Mouse (Mus musculus): ENCODE measurements around the gene Schip1.

- TF ChIP-seq CTCF (IDR thresholded peaks at IDR 0.05; ENCODE audit: low read depth) (no peak), EP300 (optimal IDR thresholded peaks at IDR 0.05) (no peak)
Measured at GRCm38 (mm10) chr3:68642935-68643334, 578.3 kb downstream of the Schip1 start.

Data from stomach, postnatal 0 days (tissue).